Mouse (Mus musculus) heart, embryonic 11.5 days (tissue): ENCODE results near the gene Gm13272. TPM values are rescaled to one million over a fixed set of nuclear protein-coding genes. Genes with fewer than 3 reads are reported as not detected.

Experiments used
- polyA plus RNA-seq: library from polyadenylated mRNA; unstranded; fragments of >200 nt; fragmentation: Nextera tagmentation; extraction: Ambion mirVana; gene quantifications from 2 replicates; pipeline ENCODE4 v1.2.1, GENCODE M21; 2014

The Gm13272 gene
- polyA plus RNA-seq, 1 experiment from 2014 or later: not detected

Other genes with a start within 250 kb of the Gm13272 start
- gene Ifna15, start 221.6 kb upstream of the Gm13272 start, polyA plus RNA-seq: not detected in 2 replicates
- gene Ifna14, start 208.1 kb upstream of the Gm13272 start, polyA plus RNA-seq: not detected in 2 replicates
- gene Ifna9, start 187.5 kb upstream of the Gm13272 start, polyA plus RNA-seq: not detected in 2 replicates
- gene Ifna12, start 176.5 kb upstream of the Gm13272 start, polyA plus RNA-seq: not detected in 2 replicates
- gene C87499, start 145.4 kb upstream of the Gm13272 start, polyA plus RNA-seq: not detected in 2 replicates
- gene Ifna13, start 135.4 kb upstream of the Gm13272 start, polyA plus RNA-seq: not detected in 2 replicates
- not detected in 2 replicates for gene Ifna16, start 102.9 kb upstream of the Gm13272 start, polyA plus RNA-seq
- gene Ifna2, start 95.9 kb upstream of the Gm13272 start, polyA plus RNA-seq: not detected in 2 replicates
- not detected in 2 replicates for gene Ifnab, start 88.5 kb upstream of the Gm13272 start, polyA plus RNA-seq
- 0.63 and 0.87 TPM in 2 replicates for gene Gm26566, start 58.0 kb upstream of the Gm13272 start, polyA plus RNA-seq
- 99.9 and 113 TPM in 2 replicates for gene Klhl9, start 57.4 kb upstream of the Gm13272 start, polyA plus RNA-seq
- not detected in 2 replicates for gene Gm13271, start 25.0 kb upstream of the Gm13272 start, polyA plus RNA-seq
- 0.39 and 0.56 TPM in 2 replicates for gene Gm13283, start 19.7 kb upstream of the Gm13272 start, polyA plus RNA-seq
- gene Gm13290, start 6.0 kb upstream of the Gm13272 start, polyA plus RNA-seq: 0.61 TPM in 1 of 2 replicates, not detected in the other
- gene Gm13289, start 2.9 kb upstream of the Gm13272 start, polyA plus RNA-seq: not detected in 2 replicates
- not detected in 2 replicates for gene Ifnz, start 2.3 kb downstream of the Gm13272 start, polyA plus RNA-seq
- gene Gm13276, start 5.9 kb downstream of the Gm13272 start, polyA plus RNA-seq: not detected in 2 replicates
- gene Gm13277, start 8.8 kb downstream of the Gm13272 start, polyA plus RNA-seq: not detected in 2 replicates
- gene Gm13278, start 11.7 kb downstream of the Gm13272 start, polyA plus RNA-seq: not detected in 2 replicates
- 0.47 TPM in 1 of 2 replicates, not detected in the other for gene Gm13275, start 14.6 kb downstream of the Gm13272 start, polyA plus RNA-seq
- not detected in 2 replicates for gene Gm13279, start 17.5 kb downstream of the Gm13272 start, polyA plus RNA-seq
- gene Gm13285, start 19.8 kb downstream of the Gm13272 start, polyA plus RNA-seq: 0.27 and 0.76 TPM in 2 replicates
- gene Gm13287, start 23.4 kb downstream of the Gm13272 start, polyA plus RNA-seq: not detected in 2 replicates
- not detected in 2 replicates for gene Gm13288, start 25.7 kb downstream of the Gm13272 start, polyA plus RNA-seq
- not detected in 2 replicates for gene Ifna7, start 36.4 kb downstream of the Gm13272 start, polyA plus RNA-seq
- not detected in 2 replicates for gene Ifna11, start 40.1 kb downstream of the Gm13272 start, polyA plus RNA-seq
- not detected in 2 replicates for gene Ifna6, start 47.6 kb downstream of the Gm13272 start, polyA plus RNA-seq
- gene Ifna5, start 55.7 kb downstream of the Gm13272 start, polyA plus RNA-seq: not detected in 2 replicates
- not detected in 2 replicates for gene Ifna4, start 62.0 kb downstream of the Gm13272 start, polyA plus RNA-seq
- not detected in 2 replicates for gene Ifna1, start 70.2 kb downstream of the Gm13272 start, polyA plus RNA-seq
- not detected in 2 replicates for gene Ifne, start 100.4 kb downstream of the Gm13272 start, polyA plus RNA-seq